Comparison of ENCODE assay signal across 7 mouse cellular contexts in genomic region chr5:66112059-66112458, GRCm38 (mm10).
DNase-seq lines count a peak whose midpoint lies in the region; ATAC-seq and TF ChIP-seq lines count a peak whose summit lies in the region.

No protein-coding gene starts in this region.

- H3K4me2 ChIP-seq in liver, embryonic 14.5 days (ENCODE audit: low read depth), result no peak overlapping the region
- H3K4me2 ChIP-seq in stomach, embryonic 15.5 days, result no peak overlapping the region

- ATAC-seq in liver, embryonic 14.5 days (ENCODE audit: insufficient read depth), result peak; percentile 67; the same call in 1 of the 2 replicates
- peak; percentile 75 for ATAC-seq in stomach, embryonic 15.5 days (ENCODE audit: insufficient read depth, low FRiP score, low read depth)
- ATAC-seq in CD4-positive, CD25-positive, alpha-beta regulatory T cell, adult 4 months, result no peak

- no peak for TF ChIP-seq CTCF in liver, embryonic 14.5 days (IDR thresholded peaks at IDR 0.05; ENCODE audit: low read depth)

- no peak overlapping the region for H3K27ac ChIP-seq in liver, embryonic 14.5 days
- peak overlapping the region; percentile 52; the same call in 1 of the 2 replicates for H3K27ac ChIP-seq in stomach, embryonic 15.5 days

- peaks cover 0 to 2% of the 10 kb centered on the region in 2 experiments; a peak in 2 of 4 replicates for H3K4me1 ChIP-seq in liver, embryonic 14.5 days (replicated peaks; ENCODE audit: control insufficient read depth in 2 of 2, insufficient read depth in 2 of 2, low read length in 1 of 2)
- H3K4me1 ChIP-seq in stomach, embryonic 15.5 days, result no peaks in the 10 kb centered on the region; the same call in 1 of the 2 replicates

- no peak overlapping the region for H3K9ac ChIP-seq in liver, embryonic 14.5 days (replicated peaks)
- H3K9ac ChIP-seq in stomach, embryonic 15.5 days, result no peak overlapping the region

- no peaks in the 10 kb centered on the region for H3K27me3 ChIP-seq in liver, embryonic 14.5 days (ENCODE audit: control insufficient read depth, insufficient read depth, low read length)
- no peaks in the 10 kb centered on the region for H3K27me3 ChIP-seq in stomach, embryonic 15.5 days (replicated peaks)

- no peaks in the 10 kb centered on the region for H3K9me3 ChIP-seq in liver, embryonic 14.5 days (ENCODE audit: control insufficient read depth, low read length)
- H3K9me3 ChIP-seq in stomach, embryonic 15.5 days, result no peaks in the 10 kb centered on the region

- H3K36me3 ChIP-seq in liver, embryonic 14.5 days (replicated peaks; ENCODE audit: control insufficient read depth, insufficient read depth, low read depth), result no peaks in the 10 kb centered on the region
- H3K36me3 ChIP-seq in stomach, embryonic 15.5 days, result no peaks in the 10 kb centered on the region

- 10% methylated on average over 8 of the region's 8 CpGs for WGBS in liver, embryonic 14.5 days (ENCODE audit: insufficient replicate concordance)
- 48% methylated on average over 8 of the region's 8 CpGs for WGBS in stomach, embryonic 15.5 days

- no peak for TF ChIP-seq EP300 in liver, embryonic 14.5 days (IDR thresholded peaks at IDR 0.05; ENCODE audit: low read depth)

- H3K4me3 ChIP-seq in liver, embryonic 14.5 days (ENCODE audit: insufficient read depth in 1 of 2, low read depth in 2 of 2, low read length in 2 of 2), result no peak overlapping the region
- H3K4me3 ChIP-seq in stomach, embryonic 15.5 days (replicated peaks), result no peak overlapping the region

- intact Hi-C loops in heart, postnatal 14 days (cut with DNase I), result no loop called here

- peak; percentile 40 to 55 for DNase-seq in urinary bladder, postnatal 36 days (ENCODE audit: low spot score in 2 of 2)
- no peak for DNase-seq in urinary bladder, adult 2 months (ENCODE audit: low spot score)
- DNase-seq in heart, postnatal 14 days, result peak; percentile 39 to 41
- DNase-seq in liver, embryonic 14.5 days (ENCODE audit: low read depth in 3 of 3, low spot score in 3 of 3), result peak in 1 of 3 experiments; percentile 19
- no peak for DNase-seq in Muller cell, postnatal 12 days (ENCODE audit: inconsistent ontology term)

Comparison
In these comparisons a context has a peak if more than half of its experiments do, and no peak if none do; other contexts are left out.
1. DNase-seq: peak in urinary bladder, postnatal 36 days (2 of 2) and heart, postnatal 14 days (2 of 2); none in urinary bladder, adult 2 months (single experiment) and Muller cell, postnatal 12 days (single experiment).